Mouse (Mus musculus): ENCODE data around the gene Ucn3.
A peak's percentile ranks its signal among the peaks of the same experiment; 100 is the strongest.
"Not testable (repeated sequence)": the region's sequence is repeated elsewhere in the genome, so short reads cannot be mapped to it uniquely, and the experiment has no call there.

Gene Ucn3

DNA sequence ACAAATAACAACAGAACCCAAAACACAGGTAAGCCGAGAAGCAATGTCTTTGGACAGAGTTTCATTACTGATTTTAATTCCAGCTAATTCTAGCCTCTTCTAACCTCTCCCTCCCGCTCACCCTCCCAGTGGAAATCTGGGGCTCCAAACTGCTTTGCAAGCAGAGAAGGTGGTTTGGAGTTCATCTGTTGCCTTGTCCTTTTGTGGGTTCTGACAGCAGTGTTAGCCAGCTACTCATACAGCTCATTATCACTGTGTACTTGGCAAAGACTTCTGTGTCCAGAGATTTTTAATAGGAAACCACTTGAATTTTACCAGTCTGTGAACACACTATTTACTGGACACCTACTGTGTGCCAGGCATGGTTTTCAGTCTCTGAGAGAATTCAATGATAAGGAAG is at the start of gene Ucn3:
Gene Ucn3, minus strand, starts transcription at position 101 of the 400 bp plus-strand sequence.
- no peak for DNase-seq (ENCODE audit: low spot score)

DNA sequence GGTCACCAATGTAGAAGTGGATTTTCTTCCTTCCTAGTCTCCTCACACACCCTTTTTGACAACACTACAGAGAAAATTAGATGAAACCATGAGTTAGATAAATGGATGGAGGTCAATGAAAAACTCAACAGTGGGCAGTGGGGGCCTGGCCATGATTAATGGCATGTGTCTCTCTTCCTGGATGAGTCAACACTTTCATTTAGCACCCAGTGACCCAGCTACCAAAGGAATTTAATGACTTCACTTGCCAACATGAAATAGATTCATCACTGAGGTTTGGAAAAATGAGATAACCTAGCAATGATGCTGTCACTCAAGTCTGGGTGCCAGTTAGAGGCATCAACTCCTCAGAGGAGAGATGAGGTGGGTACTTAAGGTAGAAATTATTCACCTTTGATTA is 46.9 kb upstream of the Ucn3 start:
- DNase-seq (ENCODE audit: low spot score) = no peak

DNA sequence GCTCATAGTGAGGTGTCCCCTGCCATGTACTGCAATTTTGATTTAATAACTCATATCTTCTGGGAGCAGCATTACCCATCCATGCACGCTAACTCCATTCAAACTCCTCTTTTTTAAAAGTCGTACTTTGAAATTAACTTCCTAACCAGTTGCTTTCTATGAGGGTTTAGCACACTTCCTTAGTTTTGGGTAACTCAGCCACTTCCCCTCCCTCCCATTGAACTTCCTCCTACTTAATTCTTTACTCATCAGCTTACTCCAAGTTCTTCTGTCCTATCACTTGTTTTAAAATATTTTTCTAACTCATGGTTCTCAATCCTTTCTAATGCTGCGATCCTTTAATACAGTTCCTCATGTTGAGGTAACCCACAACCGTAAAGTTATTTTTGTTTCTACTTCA is 23.7 kb upstream of the Ucn3 start:
- no peak for DNase-seq (ENCODE audit: low spot score)

DNA sequence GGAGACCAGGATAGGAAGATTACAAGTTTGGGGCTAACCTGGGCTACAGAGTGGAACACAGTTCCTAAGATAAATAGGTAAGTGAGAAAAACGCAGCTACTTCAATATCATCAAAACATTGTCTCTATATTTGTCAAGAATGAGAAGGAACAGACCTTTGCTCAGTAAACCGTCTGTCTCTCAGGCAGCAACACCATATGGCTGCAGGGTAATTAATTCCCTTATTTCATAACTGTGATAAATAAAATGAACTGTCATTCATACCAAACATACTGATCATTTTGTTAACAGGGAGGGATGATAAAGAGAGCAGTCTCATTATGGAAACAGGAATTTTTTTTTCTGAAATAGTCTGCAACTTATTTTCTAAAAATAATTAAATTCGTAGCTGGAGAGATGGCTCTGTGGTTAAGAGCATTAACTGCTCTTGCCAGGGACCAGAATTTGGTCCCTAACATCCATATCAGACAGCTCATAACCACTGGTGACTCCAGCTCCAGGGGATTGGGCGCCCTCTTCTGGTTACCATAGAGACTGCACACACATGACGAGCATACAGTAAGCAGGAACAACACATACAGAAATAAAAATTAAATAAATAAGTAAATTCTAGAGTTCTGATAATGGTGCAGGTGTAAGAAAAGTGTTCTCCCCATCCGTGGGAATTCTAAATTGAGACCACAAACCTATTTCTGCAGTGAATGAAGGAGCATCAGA is 6.2 kb upstream of the Ucn3 start:
- DNase-seq (ENCODE audit: low spot score) = no peak

DNA sequence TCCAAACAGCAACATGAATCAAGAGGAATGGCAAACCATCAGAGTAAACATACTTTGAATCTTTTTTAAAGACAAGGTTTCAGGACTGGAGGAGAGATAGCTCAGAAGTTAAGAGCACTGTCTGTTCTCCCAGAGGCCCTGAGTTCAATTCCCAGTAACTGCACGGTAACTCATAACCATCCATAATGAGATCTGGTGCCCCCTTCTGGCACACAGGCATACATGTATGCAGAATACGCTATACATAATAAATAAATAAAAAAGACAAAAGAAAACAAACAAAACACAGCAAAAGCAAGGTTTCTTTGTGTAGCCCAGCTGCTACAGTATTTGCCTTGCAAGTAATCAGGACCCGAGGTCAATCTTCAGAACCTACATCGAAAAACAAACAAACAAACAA is 4.3 kb upstream of the Ucn3 start:
- no peak for DNase-seq (ENCODE audit: low spot score)

DNA sequence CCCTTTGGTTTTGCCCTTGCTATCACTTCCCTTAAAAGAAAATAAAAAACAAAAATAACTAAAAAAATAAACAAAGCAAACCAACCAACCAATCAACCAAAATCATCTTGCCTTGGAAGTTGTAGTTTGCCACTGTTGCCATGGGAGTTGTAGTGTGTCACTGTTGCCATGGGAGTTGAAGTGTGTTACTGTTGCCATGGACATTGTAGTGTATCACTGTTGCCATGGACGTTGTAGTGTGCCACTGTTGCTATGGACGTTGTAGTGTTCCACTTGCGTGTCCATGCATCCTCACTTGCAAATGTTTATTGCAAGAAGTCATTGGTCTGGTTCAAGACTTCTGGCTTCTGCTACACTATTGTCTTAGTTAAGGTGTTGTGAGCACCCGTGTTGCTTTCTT is 2.1 kb upstream of the Ucn3 start:
- DNase-seq (ENCODE audit: low spot score) = no peak

DNA sequence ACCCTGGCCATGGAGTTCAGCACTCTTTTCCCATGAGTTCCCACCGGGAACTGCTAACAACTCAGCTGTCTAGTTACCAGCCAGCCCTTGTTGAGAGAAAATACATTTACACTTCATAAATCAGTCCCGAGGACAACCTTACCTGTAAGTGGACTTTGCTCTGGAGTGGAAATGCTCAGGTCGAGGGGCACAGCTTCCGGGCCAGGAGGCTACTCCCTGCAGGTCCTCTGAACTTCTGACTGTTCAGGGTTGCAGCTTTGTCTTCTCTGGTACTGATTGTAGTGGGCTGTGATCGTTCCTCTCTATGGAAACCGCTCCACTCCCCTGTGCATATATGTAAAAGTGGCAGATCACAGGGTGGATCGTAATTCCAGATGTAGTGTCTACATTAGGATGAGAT is 450 bp downstream of the Ucn3 start:
- no peak for DNase-seq (ENCODE audit: low spot score)

DNA sequence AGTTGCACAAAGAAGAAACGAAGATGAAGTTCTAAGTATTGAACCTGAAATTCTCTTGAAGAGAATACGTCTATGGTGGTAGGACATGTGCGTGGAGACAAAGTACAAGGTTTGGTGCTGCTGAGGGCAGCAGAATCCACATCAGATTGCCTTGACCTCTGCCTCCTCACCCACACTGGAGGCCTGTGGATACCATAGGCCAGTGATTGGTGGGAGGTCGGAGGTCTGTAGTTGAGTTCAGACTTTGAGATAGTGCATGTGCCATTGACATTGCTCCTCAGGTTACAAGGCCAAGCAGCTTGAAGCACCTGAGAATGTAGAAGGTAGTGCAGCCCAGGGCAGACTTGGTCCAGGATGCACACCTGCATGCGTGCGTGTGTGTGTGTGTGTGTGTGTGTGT is 19.1 kb downstream of the Ucn3 start:
- no peak for DNase-seq (ENCODE audit: low spot score)

DNA sequence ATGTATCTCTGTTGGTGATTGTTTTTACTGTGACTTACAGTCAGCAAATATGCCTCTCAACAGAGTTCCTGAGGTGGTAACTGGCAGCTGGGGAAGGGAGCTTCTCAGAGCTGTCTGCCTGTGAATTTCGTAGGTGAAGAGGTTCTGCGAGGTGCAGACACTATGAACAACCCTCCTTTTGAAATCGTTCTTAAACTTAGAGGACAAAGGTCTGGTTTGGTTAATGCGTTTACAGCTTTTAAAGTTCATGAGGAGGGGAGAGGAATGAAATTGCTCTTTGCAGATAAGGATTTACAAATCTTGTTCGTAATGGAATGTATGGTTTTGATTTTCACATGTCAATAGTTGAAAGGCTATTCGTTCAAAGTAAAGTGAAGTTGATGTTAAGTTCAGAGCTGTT is 19.5 kb downstream of the Ucn3 start:
- no peak for DNase-seq (ENCODE audit: low spot score)

DNA sequence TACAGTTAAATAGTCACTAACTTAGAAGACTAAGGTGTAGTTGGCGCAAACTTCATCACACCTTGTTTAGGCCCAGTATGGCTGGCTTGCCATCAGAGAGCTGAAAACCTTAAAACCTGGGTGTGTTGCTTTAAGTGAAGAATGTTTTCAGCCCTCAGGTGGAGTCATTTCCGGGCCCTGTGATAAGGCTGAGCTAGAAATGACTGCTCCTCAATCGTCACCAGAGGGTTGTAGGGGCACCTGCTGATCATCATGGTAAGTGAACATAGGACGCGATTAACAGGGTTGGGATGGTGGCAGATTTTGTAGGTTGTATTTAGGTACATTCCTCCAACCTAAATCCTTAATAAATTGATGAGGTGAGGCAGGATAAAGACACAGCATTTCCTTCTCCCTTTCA is 20.7 kb downstream of the Ucn3 start:
- no peak for DNase-seq (ENCODE audit: low spot score)

DNA sequence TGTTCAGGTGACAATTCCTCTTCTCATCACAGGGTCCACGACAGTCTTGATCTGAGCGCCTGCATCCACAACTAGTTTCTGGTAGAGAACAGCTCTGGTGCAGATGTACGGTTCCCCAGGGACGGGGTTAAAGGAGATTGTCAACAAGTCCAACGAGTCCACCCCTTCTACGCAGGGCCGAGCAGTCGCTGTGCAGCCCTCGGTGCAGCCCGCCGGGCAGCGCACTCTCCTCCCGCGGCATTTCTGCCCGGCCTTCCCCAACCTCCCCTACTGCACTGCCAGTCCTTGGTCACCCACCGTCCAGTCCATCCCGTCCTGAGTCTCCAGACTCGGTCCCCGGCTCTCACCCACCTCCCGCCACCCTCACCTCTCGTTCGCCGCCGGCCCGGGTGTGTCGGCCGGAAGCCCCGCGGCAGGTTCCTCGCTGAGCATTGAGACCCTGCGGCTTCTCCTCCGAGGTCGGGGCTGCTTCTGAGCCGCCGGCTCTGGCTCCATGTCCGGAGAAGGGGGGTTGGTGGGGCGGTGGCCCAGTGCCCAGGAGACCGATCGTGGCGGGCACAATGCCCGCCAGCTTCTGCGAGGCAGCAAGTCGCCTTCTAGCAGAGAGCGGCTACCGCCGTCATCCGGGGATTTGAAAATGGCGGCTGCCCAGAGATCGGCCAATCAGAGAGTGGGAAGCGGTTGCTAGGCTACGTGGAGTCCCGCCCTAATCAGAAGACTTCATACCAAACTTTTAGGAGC is 27.4 kb downstream of the Ucn3 start, which contains the start of the genes Net1 and Tubal3:
Gene Net1, minus strand, starts transcription at position 650 of the 741 bp plus-strand sequence.
Gene Tubal3, plus strand, starts transcription at position 704 of the 741 bp plus-strand sequence.
- peak; percentile 79 for DNase-seq (ENCODE audit: low spot score)

DNA sequence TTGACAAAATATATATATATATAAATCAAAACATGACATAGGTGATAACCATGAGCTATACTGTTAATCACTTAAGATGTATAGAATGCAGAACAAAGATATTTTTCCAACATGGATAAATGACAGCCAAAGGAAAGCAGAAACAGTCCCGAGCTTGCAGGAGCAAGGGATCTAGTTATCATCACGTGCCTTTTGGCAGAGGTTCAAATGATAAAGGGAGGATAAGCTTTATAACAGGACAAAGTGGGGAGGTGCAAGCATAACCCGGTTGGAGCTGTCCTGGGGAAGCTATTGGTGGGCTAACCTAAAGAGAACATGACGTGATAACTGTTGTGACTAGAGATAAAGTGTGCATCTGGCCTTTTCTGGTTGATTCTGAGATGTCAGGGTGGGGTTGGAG is 31.6 kb downstream of the Ucn3 start:
- no peak for DNase-seq (ENCODE audit: low spot score)

DNA sequence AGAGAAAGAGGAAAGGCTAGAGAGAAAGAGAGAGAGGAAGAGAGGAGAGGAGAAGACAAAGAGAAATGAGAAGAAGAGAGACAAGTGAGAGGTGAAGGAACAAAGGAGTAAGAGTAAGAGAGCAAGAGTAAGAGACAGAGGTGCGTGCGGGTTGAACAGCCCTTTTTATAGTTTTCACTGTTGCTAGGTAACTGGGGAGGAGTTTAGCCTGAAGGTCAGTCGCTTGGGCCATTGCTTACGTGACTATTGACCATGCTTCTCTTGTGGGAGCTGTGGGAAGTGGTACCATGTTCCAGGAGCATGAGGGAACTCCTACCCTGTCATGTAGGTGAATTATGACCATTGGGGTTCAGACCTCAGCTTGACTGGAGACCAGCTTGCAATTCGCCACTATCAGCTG is 34.8 kb downstream of the Ucn3 start:
- no peak for DNase-seq (ENCODE audit: low spot score)

DNA sequence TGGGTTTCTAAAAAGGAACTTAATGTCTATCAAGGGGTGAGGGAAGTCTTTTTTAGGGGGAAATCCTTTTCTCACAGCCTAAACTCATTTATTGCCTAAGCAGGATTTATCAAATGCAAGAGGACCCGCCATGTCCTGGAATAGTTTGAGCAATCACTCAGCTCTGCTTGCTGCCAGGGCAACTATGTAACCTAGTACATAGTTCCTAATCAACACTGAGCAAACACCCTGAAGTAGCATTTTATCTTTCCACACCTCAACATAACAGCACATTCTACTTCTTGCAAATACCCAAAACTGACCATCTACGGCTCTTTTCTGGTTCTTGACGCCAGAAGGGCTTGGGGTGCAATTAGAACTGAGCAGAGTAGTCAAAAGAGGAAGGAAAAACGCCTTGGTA is 36.9 kb downstream of the Ucn3 start:
- no peak for DNase-seq (ENCODE audit: low spot score)

DNA sequence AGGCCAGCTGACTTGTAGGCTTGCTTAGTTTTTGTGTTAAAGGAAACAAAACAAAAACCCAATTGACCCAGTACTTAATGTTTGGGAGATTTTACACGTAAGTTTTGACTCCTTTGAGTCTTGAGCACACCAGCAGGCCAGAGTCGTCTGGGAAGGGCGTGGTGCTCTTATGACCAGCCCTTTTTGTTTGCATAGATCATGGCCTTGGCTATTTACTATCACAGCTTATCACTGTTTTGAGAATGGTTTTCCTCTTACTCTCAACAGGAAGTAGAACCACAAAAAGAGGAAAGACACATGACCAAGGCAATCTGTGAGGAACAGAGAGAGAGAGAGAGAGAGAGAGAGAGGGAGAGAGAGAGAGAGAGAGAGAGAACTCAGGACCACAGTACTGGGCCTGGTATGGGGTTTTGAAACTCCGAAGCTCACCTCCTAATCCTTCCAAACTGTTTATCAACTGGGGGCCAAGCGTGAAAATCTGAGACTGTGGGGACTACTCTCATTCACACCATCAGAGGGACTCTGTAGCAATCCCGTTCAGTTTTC is 37.9 kb downstream of the Ucn3 start:
- no peak for DNase-seq (ENCODE audit: low spot score)

DNA sequence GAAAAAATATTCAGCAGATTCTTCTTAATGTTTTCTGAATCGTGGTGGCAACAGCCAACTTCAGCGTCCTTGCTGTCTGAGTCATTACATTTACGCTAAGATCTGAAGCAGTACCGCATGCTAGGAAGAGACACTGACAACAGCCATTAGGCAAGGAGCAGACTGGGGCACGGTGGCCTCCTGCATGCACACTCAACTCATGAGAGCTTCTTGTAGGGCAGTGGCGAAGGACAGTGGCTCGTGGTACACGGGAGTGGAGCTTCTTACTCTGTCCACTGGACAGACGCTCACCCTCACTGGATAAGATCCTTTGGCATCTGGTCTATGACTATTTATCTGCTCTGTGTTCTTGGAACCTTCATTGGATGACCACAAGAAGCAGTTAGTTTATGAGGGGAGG is 45.8 kb downstream of the Ucn3 start:
- no peak for DNase-seq (ENCODE audit: low spot score)

DNA sequence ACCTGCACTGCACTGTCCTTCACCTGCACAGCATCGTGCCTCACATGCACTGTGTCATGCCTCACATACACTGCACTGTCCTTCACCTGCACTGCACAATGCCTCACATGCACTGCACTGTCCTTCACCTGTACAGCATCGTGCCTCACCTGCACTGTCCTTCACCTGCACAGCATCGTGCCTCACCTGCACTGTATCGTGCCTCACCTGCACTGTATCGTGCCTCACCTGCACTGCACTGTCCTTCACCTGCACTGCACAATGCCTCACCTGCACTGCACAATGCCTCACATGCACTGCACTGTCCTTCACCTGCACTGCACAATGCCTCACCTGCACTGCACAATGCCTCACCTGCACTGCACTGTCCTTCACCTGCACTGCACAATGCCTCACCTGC is 46.9 kb downstream of the Ucn3 start:
- DNase-seq (ENCODE audit: low spot score) = not testable (repeated sequence)

DNA sequence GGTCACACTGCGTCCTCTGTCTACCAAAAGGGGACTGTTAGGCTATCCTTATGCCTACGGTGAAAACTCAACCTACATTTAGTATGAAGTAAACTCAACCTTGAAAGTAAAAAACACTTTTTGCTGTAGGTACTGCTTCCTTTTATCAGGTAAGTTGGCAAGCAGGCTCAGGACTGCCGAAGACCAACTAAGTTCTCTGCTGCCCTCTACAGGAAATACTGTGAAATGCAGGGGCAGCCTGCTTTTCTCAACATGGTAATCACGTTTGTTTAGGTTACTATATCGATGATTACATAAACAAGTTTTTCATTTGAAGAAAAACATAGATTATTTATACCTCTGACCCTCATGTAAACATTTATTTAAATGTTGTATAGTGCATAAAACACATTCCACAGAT is 48.2 kb downstream of the Ucn3 start:
- DNase-seq (ENCODE audit: low spot score) = peak; percentile 58

DNA sequence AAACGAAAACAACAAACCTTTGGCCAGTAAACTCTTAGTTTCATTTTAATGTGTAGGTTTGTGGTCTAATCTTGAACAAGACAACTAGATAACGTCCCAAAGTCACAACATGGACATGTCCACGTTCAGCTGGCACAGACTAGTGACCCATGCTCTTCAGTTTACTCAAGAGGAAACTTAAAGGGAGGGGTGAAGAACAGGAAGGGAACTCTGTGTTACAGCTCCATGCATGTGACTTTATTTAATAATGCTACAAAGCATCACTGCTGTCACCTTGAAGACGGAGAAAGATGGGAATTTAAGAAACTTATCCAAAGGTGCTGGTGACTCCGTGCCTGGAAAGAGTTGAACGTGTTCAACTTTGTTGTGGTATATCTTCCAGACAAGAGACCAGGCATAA is 49.1 kb downstream of the Ucn3 start:
- no peak for DNase-seq (ENCODE audit: low spot score)

DNA sequence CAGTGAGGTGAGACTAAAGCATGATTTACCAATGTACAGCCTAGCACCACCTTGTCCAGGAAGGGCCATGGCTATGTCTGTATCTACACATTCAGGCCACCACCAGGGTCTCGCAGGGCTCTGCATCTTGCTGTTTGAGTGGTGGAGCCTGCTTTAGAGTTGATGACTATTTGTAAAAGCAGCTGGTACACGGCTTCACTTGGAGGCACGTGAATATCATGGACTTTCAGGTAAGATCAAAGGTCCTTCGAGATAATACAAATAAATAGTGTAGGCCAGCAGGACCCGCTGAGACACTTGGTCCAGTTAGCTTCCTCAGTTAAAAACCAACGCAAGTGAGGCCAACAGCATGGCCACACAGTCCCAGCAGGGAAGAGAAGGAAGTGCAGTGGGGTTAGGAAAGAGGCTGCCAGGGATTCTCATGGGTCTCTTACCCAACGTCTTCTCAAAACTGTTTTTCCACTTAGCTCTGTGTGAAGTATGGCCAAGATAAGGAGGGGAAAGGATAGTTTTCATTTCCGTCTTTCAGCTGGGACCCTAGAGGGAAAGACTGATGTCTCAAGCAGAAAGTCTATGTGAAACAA is 49.7 kb downstream of the Ucn3 start:
- DNase-seq (ENCODE audit: low spot score) = no peak

DNA sequence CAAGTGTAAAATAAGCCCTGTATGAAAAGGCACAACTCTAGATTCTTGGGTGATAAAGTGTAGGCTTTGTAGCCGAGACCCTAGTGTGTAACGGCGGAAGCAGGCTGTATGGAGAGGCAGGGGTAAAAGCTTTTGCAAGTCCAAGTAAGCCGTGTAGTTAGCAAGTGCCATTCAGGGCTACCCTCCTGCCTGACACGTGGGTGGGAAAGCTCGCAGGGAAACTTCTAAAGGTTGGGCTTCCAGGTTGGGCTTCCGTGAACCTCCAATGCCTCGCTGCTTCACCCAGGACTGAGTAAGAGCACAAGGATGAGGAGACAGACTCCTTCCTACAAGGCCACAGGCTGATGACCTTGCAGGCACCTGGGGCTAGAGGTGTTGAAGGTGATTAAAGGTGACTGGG is 50.6 kb downstream of the Ucn3 start:
- no peak for DNase-seq (ENCODE audit: low spot score)

DNA sequence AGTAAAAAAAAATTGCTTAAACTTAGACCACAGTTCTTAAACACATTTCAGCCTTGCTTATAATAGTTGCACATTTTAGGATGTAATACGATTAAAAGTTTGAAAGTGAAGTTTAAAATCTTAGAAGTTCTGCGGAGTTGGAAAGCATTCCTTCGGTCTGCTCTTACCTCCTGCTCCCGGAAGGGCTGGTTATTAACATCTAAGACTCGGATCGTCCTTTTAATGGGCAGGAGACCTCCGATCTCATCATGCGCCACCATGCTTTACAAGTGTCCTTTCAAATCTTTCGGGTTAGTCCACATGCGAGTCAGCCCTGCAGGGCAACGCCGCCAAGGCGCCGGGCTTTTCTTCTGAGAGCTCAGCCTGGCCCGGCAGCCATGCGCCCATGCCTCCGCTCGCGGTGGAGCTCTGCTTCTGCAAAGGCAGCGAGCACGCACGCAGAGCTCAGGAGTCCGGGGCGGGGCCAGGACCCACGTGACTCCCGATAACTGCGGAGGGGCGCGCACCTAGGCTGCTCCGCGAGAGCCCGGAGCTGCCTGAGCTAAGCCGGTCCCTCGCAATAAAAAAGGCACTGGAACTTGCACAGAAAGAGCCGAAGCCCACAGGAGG is 51.9 kb downstream of the Ucn3 start:
- DNase-seq (ENCODE audit: low spot score) = peak; percentile 90

DNA sequence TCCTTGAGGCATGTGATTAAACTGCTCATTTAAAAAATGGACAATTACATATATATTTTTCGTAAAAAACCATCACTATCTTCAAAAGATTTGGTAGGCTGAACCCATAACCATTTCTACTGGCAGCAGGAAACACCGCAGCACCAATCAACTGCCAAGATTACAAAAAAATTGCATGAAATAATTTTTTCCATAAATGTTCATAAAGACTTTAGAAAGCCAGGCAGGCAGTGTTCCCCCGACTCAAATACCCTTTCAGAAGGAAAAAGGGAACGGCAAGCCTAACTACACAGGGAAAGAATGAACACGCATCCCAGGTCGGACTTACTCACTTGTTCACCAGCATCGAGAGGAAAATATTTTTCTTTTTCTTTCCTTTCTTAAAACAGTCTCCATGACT is 52.5 kb downstream of the Ucn3 start:
- DNase-seq (ENCODE audit: low spot score) = no peak

Data from urinary bladder, postnatal 25 days (tissue).